ENCODE assay signal across 18 mouse cellular contexts in genomic region chr11:64001111-64001510, GRCm38 (mm10).
"Had no signal": no experiment of that assay in that cellular context is flagged by ENCODE, and none has a peak within 500 bp of the region (broad histone marks: within the 10 kb centered on the region; RNA-seq: fewer than 3 reads in every experiment).

No protein-coding gene starts in this region.

- ATAC-seq: liver, embryonic 12.5 days; midbrain, embryonic 13.5 days; midbrain, embryonic 16.5 days had no signal

- DNase-seq: kidney, adult 2 months; layer of hippocampus, adult 9-11 months; layer of hippocampus, postnatal 36 days; lung, adult 18-20 months; lung, postnatal 10 days; lung, postnatal 36 days; thymus, adult 2 months; thymus, postnatal 14 days; thymus, postnatal 4 days had no signal

- H3K9ac ChIP-seq: liver, embryonic 12.5 days; liver, embryonic 15.5 days; lung, embryonic 15.5 days; midbrain, embryonic 13.5 days had no signal

- H3K36me3 ChIP-seq: liver, embryonic 15.5 days; lung, embryonic 15.5 days; midbrain, embryonic 13.5 days had no signal

- H3K27ac ChIP-seq: layer of hippocampus, adult 2 months; left cerebral cortex, adult 2 months; lung, embryonic 15.5 days; midbrain, embryonic 13.5 days had no signal

- H3K4me2 ChIP-seq: liver, embryonic 12.5 days; liver, embryonic 15.5 days; lung, embryonic 15.5 days; midbrain, embryonic 13.5 days had no signal

- H3K9me3 ChIP-seq: liver, embryonic 12.5 days; liver, embryonic 15.5 days; lung, embryonic 15.5 days; megakaryocyte, embryonic 14.5 days; midbrain, embryonic 10.5 days; midbrain, embryonic 13.5 days had no signal

- H3K27me3 ChIP-seq: liver, embryonic 12.5 days; liver, embryonic 15.5 days; lung, embryonic 15.5 days; megakaryocyte, embryonic 14.5 days; midbrain, embryonic 13.5 days had no signal

- H3K4me3 ChIP-seq: layer of hippocampus, adult 2 months; left cerebral cortex, adult 2 months; liver, embryonic 12.5 days; liver, embryonic 15.5 days; lung, embryonic 15.5 days; megakaryocyte, embryonic 14.5 days; midbrain, embryonic 10.5 days; midbrain, embryonic 13.5 days had no signal
